Mouse (Mus musculus): ENCODE results near the gene Cdkl3.

DNA sequence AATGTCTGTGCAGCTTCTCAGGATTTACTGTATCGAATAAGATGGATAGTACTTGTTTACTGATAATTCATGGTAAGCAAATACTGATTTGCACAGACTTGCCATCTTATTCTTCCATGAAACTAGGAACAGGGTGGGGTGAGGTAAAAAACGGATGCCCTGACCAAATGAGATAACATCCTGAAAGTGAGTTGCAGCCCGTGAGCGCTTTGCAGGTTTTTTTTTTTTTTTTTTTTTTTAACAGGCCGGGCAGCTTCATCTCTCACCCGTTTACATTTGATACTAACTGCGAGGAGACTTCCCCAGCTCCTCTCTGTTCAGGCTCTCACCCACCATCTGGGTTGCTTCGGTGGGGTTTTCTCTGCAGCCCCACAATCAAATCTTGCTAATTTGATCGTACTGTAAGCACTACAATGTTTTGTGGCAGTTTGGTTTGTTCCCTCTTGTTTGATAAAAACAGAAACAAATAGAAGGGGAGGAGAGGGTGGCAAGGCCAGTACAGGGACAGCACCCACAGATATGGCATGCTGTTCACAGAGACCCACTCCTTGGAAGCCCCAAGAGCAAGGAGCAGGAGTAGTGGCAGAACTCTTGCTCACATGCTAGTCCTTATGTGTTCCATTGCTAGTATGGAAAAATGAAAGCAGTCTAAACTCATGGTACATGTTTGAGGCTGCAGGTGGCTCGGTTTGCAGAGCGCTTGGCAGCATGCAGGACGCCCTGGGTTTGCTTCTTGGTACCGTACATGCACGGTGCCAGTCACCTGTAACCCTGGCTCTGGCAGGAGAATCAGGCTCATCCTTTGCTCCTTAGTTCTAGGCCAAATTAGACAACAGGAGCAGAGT lies 70.8 kb downstream of the Cdkl3 start:
- TF ChIP-seq CTCF (IDR thresholded peaks at IDR 0.05; ENCODE audit: low read depth) (no peak), EP300 (IDR thresholded peaks at IDR 0.05; ENCODE audit: low read depth) (peak; percentile 47; the same call in 1 of the 2 replicates)

Measured in liver, embryonic 14.5 days (tissue).